Mouse (Mus musculus) testis, adult 2 months (tissue): Measurements from ENCODE around the gene Gm17087.

ENCODE experiments used
- CTCF ChIP-seq: fragments of 200-500 bp; IDR thresholded peaks from 2 replicates; pipeline ENCODE4 v1.5.1; 2012; ENCODE audit warnings: low read depth, mild to moderate bottlenecking, inconsistent platforms, low read length, moderate library complexity; ENCODE audit not compliant: control insufficient read depth, insufficient read depth, insufficient replicate concordance
- POLR2A ChIP-seq: fragments of 200-500 bp; IDR thresholded peaks from 2 replicates; pipeline ENCODE4 v1.6.1; 2012; ENCODE audit warnings: low read depth, mild to moderate bottlenecking, inconsistent platforms, low read length, moderate library complexity; ENCODE audit not compliant: control insufficient read depth

DNA sequence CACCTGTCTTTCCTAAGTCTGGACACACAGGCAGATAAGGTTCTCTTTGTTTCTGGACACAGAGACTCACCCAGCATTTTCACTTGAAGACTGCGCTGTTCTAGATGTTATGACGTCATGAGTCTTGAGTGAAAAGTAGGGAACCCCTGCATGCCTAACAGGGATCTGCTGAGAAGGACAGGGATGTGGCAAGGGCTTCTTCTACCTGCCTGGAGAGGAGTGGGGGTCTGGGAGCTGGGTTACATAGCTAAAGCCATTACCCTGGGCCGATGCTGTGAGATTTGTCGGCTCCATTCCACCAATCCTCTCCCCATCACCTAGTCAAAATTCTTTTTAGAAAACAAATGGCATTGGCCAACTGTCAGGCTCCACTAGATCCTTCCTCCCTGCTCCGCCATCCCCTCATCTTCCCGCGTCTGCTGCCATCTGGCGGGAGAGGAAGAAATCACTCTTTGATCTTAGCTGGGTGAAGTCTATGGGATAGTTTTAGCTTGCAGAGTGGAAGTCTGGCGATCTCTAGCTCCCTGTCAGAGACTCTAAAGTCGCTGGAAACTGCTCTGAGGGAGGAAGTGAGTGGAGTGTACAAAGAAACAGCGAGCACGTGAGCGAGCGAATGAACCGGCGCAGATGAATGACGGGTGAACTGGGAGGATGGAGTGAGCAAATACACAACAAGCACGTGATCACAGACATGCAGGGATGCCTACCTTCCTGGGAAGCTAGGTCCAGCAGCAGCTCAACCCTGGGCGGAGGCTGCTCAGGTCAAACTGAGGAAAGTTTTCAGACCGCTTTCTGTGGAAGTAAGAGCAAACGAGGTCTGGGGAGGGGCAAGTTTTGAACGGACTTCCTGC is 25.9 kb upstream of the Gm17087 start:
- peak; percentile 77; the same call in 1 of the 2 replicates for TF ChIP-seq CTCF
- no peak for TF ChIP-seq POLR2A
